Mouse (Mus musculus): Measurements from ENCODE around the gene Chmp6. TPM values are rescaled to one million over a fixed set of nuclear protein-coding genes. Genes with fewer than 3 reads are reported as not detected.
A peak's percentile ranks its signal among the peaks of the same experiment; 100 is the strongest.

Chmp6 gene
- 6.7 and 8.4 TPM in 2 replicates for total RNA-seq (2014; fragmentation: Nextera tagmentation)
- 28.5 and 30.8 TPM in 2 replicates for total RNA-seq (2017)
- 53.1 and 59.0 TPM in 2 replicates for polyA plus RNA-seq (2012)

- ATAC-seq (ENCODE audit: extremely low read depth, insufficient number of reproducible peaks, low FRiP score, poor library complexity, severe bottlenecking) (peak; percentile 38; the same call in 1 of the 2 replicates), DNase-seq (ENCODE audit: low spot score) (peak; percentile 69)
- TF ChIP-seq CTCF (IDR thresholded peaks at IDR 0.05; ENCODE audit: low read depth, low read length) (no peak), POLR2AphosphoS5 (IDR thresholded peaks at IDR 0.05; ENCODE audit: insufficient replicate concordance, low read depth, low read length) (no peak), GATA2 (IDR thresholded peaks at IDR 0.05; ENCODE audit: borderline replicate concordance, low read depth, low read length) (no peak), TAL1 (conservative IDR thresholded peaks at IDR 0.05; ENCODE audit: low read depth, low read length) (no peak), GATA1 (IDR thresholded peaks at IDR 0.05; ENCODE audit: borderline replicate concordance, low read length) (no peak)
- Histone ChIP-seq H3K4me3 (ENCODE audit: low read depth, low read length) (peak within 1 kb of the TSS; percentile 90), H3K36me3 (replicated peaks) (peaks cover 37% of the 10 kb centered on the region), H3K9me3 (replicated peaks) (no peaks in the 10 kb centered on the region), H3K4me1 (ENCODE audit: insufficient read depth, low read depth, low read length) (peaks cover 39% of the 10 kb centered on the region), H3K27me3 (ENCODE audit: insufficient read depth, low read length) (peaks cover 8% of the 10 kb centered on the region)
Measured at GRCm38 (mm10) chr11:119913291-119913934, at the start of gene Chmp6. Gene Chmp6 (plus strand): TSS chr11:119913441.

DNA sequence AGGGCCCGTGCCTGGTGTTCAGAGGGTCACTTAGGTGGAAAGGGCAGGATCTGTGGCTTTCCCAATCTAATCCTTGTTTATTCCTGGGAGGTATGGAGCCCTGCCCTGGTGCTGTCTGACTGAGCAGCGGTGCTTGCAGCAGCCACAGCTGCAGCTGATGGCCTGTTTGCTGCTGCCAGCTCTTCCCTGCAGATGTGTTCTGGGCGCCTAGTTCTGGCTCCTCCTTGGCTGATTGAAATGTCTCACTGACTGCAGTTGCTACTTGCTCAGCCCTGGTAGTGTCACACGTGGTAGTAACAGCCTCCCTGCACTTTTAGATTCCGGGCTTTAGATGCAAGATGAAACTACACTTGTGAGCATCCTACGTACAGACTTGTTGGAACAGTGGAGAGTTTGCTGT lies 46.4 kb upstream of the Chmp6 start:
- Histone ChIP-seq H3K9me3 (replicated peaks) (no peaks in the 10 kb centered on the region), H3K36me3 (replicated peaks) (peaks cover 96% of the 10 kb centered on the region), H3K4me3 (ENCODE audit: low read depth, low read length) (no peak overlapping the region), H3K27me3 (ENCODE audit: insufficient read depth, low read length) (no peaks in the 10 kb centered on the region), H3K4me1 (ENCODE audit: insufficient read depth, low read depth, low read length) (no peaks in the 10 kb centered on the region)
- DNase-seq (ENCODE audit: low spot score) (no peak), ATAC-seq (ENCODE audit: extremely low read depth, insufficient number of reproducible peaks, low FRiP score, poor library complexity, severe bottlenecking) (no peak)
- TF ChIP-seq GATA2 (IDR thresholded peaks at IDR 0.05; ENCODE audit: borderline replicate concordance, low read depth, low read length) (no peak), CTCF (IDR thresholded peaks at IDR 0.05; ENCODE audit: low read depth, low read length) (no peak), GATA1 (IDR thresholded peaks at IDR 0.05; ENCODE audit: borderline replicate concordance, low read length) (no peak), TAL1 (conservative IDR thresholded peaks at IDR 0.05; ENCODE audit: low read depth, low read length) (no peak), POLR2AphosphoS5 (IDR thresholded peaks at IDR 0.05; ENCODE audit: insufficient replicate concordance, low read depth, low read length) (no peak)

DNA sequence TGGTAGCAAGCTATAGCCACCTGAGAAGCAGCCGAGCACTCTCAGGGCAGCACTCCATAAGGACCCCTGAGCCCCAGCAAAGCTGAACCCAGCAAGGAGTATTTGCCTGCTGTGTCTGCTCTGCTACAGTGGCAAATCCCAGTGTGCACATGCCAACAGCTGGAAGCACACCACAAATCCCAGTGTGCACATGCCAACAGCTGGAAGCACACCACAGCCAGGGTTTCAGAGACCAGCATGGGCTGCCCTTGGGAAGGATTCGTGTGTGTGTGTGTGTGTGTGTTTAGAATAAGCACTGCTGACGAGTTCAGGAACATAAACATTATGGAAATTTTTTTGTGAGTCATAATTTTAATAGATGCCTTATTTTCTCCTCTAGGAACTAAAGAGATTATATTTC lies 45.1 kb upstream of the Chmp6 start:
- H3K4me1 ChIP-seq (ENCODE audit: insufficient read depth, low read depth, low read length): no peaks in the 10 kb centered on the region
- no peak for DNase-seq (ENCODE audit: low spot score)
- TF ChIP-seq POLR2AphosphoS5 (IDR thresholded peaks at IDR 0.05; ENCODE audit: insufficient replicate concordance, low read depth, low read length): no peak
- no peak for TF ChIP-seq CTCF (IDR thresholded peaks at IDR 0.05; ENCODE audit: low read depth, low read length)
- TF ChIP-seq GATA1 (IDR thresholded peaks at IDR 0.05; ENCODE audit: borderline replicate concordance, low read length): no peak
- no peak for TF ChIP-seq TAL1 (conservative IDR thresholded peaks at IDR 0.05; ENCODE audit: low read depth, low read length)
- no peak for TF ChIP-seq GATA2 (IDR thresholded peaks at IDR 0.05; ENCODE audit: borderline replicate concordance, low read depth, low read length)
- H3K9me3 ChIP-seq (replicated peaks): no peaks in the 10 kb centered on the region
- no peaks in the 10 kb centered on the region for H3K27me3 ChIP-seq (ENCODE audit: insufficient read depth, low read length)
- peaks cover 96% of the 10 kb centered on the region for H3K36me3 ChIP-seq (replicated peaks)
- no peak for ATAC-seq (ENCODE audit: extremely low read depth, insufficient number of reproducible peaks, low FRiP score, poor library complexity, severe bottlenecking)
- no peak overlapping the region for H3K4me3 ChIP-seq (ENCODE audit: low read depth, low read length)

GRCm38 (mm10) chr11:119868556-119868955 lies 44.7 kb upstream of the Chmp6 start:
- Histone ChIP-seq H3K4me1 (ENCODE audit: insufficient read depth, low read depth, low read length) (no peaks in the 10 kb centered on the region), H3K27me3 (ENCODE audit: insufficient read depth, low read length) (no peaks in the 10 kb centered on the region), H3K9me3 (replicated peaks) (no peaks in the 10 kb centered on the region), H3K36me3 (replicated peaks) (peaks cover 96% of the 10 kb centered on the region), H3K4me3 (ENCODE audit: low read depth, low read length) (no peak overlapping the region)
- no peak for DNase-seq (ENCODE audit: low spot score)
- no peak for ATAC-seq (ENCODE audit: extremely low read depth, insufficient number of reproducible peaks, low FRiP score, poor library complexity, severe bottlenecking)
- TF ChIP-seq GATA1 (IDR thresholded peaks at IDR 0.05; ENCODE audit: borderline replicate concordance, low read length) (no peak), TAL1 (conservative IDR thresholded peaks at IDR 0.05; ENCODE audit: low read depth, low read length) (no peak), GATA2 (IDR thresholded peaks at IDR 0.05; ENCODE audit: borderline replicate concordance, low read depth, low read length) (no peak), CTCF (IDR thresholded peaks at IDR 0.05; ENCODE audit: low read depth, low read length) (no peak), POLR2AphosphoS5 (IDR thresholded peaks at IDR 0.05; ENCODE audit: insufficient replicate concordance, low read depth, low read length) (no peak)

DNA sequence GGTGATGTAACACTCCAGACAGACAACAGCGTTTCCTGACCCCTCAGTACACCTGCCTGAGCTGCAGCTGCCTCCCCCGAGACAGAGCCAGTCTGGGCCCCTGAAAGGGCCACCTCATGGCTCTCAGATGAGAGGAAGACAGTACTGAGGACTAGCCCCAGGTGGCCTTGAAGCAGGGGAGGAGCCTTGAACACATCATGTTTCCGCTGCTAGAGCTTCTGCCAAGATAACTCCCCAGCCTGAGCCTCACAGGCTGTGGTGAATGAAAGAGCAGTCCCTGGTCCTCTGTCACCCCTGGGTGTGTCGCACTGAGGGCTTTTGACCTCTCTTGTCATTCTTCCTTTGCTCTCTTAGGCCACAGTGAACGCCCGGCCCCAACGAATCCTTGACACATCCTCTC lies 42.1 kb upstream of the Chmp6 start:
- TF ChIP-seq GATA1 (IDR thresholded peaks at IDR 0.05; ENCODE audit: borderline replicate concordance, low read length) (no peak), TAL1 (conservative IDR thresholded peaks at IDR 0.05; ENCODE audit: low read depth, low read length) (no peak), POLR2AphosphoS5 (IDR thresholded peaks at IDR 0.05; ENCODE audit: insufficient replicate concordance, low read depth, low read length) (no peak)
- no peak for ATAC-seq (ENCODE audit: extremely low read depth, insufficient number of reproducible peaks, low FRiP score, poor library complexity, severe bottlenecking)

GRCm38 (mm10) chr11:119873643-119874042 lies 39.6 kb upstream of the Chmp6 start:
- Histone ChIP-seq H3K9me3 (replicated peaks) (no peaks in the 10 kb centered on the region), H3K36me3 (replicated peaks) (peaks cover 100% of the 10 kb centered on the region), H3K27me3 (ENCODE audit: insufficient read depth, low read length) (no peaks in the 10 kb centered on the region), H3K4me1 (ENCODE audit: insufficient read depth, low read depth, low read length) (no peaks in the 10 kb centered on the region), H3K4me3 (ENCODE audit: low read depth, low read length) (no peak overlapping the region)
- TF ChIP-seq CTCF (IDR thresholded peaks at IDR 0.05; ENCODE audit: low read depth, low read length): no peak
- TF ChIP-seq GATA1 (IDR thresholded peaks at IDR 0.05; ENCODE audit: borderline replicate concordance, low read length): no peak
- TF ChIP-seq POLR2AphosphoS5 (IDR thresholded peaks at IDR 0.05; ENCODE audit: insufficient replicate concordance, low read depth, low read length): no peak
- no peak for TF ChIP-seq GATA2 (IDR thresholded peaks at IDR 0.05; ENCODE audit: borderline replicate concordance, low read depth, low read length)
- no peak for DNase-seq (ENCODE audit: low spot score)
- no peak for ATAC-seq (ENCODE audit: extremely low read depth, insufficient number of reproducible peaks, low FRiP score, poor library complexity, severe bottlenecking)

More for the DNA sequence above, 42.1 kb upstream of the Chmp6 start:
- no peak overlapping the region for H3K4me3 ChIP-seq (ENCODE audit: low read depth, low read length)
- no peaks in the 10 kb centered on the region for H3K27me3 ChIP-seq (ENCODE audit: insufficient read depth, low read length)
- H3K36me3 ChIP-seq (replicated peaks): peaks cover 100% of the 10 kb centered on the region
- DNase-seq (ENCODE audit: low spot score): no peak
- no peaks in the 10 kb centered on the region for H3K9me3 ChIP-seq (replicated peaks)
- H3K4me1 ChIP-seq (ENCODE audit: insufficient read depth, low read depth, low read length): no peaks in the 10 kb centered on the region
